Mouse (Mus musculus) liver, embryonic 14.5 days (tissue): Measurements from ENCODE around the gene Aamp.

Experiments used
- CTCF ChIP-seq: IDR thresholded peaks from 2 replicates; pipeline ENCODE4 v1.5.1; 2016; ENCODE audit warnings: antibody characterized with exemption, low read depth, control low read depth
- EP300 ChIP-seq: IDR thresholded peaks from 2 replicates; pipeline ENCODE4 v1.6.1; 2016; ENCODE audit warnings: antibody characterized with exemption, low read depth

DNA sequence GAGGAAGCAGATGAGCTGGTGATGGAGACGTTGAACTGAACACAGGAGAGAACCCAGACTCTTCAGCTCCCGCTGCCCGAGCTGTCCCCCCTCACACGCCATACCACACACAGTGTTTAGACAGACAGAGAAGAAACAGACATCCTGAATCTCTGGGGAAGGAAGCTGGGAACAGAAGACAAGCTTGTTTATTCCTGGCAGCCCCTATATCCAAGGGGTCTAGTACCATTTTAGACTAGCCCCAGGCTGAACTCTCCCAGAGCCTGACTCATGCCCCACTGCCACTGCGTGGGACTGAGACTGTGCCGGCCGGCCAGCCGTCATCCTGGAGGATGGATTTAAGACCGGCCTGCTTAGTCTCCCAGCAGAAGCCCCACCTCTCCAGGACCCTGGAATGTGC is 9.5 kb downstream of the Aamp start:
- TF ChIP-seq CTCF, result no peak
- no peak for TF ChIP-seq EP300
